Mouse (Mus musculus) lung, postnatal 36 days (tissue): ENCODE results near the gene Olfr473.
"Not testable (repeated sequence)": the region's sequence is repeated elsewhere in the genome, so short reads cannot be mapped to it uniquely, and the experiment has no call there.

Experiments
- DNase-seq: peaks from one replicate; pipeline ENCODE4 v3.0.0; 2022; ENCODE audit warnings: mixed read lengths

Olfr473 gene

DNA sequence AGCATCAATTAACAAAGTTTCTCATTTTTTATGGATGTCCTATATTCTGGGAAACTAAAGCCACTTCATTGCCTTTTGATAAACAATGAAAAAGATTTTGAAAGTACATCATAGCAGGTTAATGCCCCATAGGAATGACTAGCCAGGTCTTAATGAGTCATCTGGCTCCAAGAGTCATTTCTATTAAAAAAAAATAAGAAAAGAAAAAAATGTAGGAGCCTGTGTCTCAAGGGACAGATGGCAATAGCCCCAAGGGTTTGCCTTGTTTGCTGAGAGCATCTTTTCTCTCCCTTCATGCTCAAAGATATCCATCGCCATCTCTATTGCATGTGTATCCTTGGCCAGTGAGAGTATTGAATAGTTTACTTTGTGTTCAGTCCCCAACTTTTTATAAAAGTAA is at the start of gene Olfr473:
Olfr473 (plus strand) TSS at position 301 of the 400 bp plus-strand sequence.
- DNase-seq = no peak

DNA sequence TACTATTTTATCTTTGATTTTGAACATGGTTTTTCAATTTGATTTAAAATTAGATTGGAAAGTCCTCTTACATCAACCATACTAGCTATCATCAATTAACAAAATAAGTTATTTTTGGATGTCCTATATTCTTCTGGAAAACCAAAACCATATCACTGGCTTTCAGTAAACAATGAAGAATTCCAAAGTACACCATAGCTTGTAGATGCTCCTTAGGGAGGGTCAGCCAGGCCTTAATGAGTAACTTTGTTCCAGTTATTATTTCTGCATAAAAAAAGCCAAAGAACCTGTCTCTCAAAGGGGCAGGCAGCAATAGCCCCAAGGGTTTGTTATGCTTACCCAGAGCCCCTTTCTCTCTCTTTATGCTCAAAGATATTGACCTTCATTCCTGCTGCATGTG is 32.6 kb upstream of the Olfr473 start, which contains the start of gene Olfr472:
Olfr472 (plus strand) TSS at position 301 of the 400 bp plus-strand sequence.
- DNase-seq = no peak

DNA sequence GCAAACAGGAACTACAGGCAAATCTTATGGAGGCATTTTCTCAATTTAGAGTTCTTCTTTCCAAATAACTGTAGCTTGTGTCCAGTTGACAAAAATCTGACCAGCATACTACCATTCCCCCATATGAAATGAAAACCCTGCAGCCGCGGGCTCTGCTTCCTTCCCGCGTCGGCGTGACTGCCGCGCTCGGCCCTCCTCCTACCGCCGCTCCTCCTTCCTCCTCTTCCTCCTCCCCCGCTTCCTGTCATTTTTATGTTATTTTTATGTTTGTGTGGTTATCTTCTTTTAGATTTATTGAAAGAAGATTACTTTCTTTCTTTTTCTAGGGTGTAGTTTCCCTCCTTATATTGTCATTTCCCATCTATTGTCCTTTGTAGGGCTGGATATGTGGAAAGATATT is 22.3 kb downstream of the Olfr473 start:
- DNase-seq = not testable (repeated sequence)

DNA sequence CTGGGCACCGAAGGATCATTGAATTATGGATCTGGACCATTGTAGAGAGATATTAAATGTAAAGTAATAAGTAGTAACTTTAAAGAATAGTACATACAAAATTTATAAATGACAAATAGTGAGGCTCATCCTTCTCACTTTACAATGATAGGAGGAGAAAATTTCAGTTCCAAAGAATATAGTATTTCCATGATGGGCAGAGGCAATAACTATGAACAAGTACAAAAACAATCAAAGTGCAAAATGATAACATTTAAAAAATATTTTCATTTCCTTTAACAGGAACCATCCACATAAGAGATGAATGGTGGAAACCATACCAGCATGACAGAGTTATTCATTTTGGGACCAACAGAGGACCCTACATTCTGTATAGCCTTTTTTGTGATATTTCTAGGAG is 24.1 kb downstream of the Olfr473 start, which contains the start of gene Olfr474:
Olfr474 (plus strand) TSS at position 301 of the 400 bp plus-strand sequence.
- no peak for DNase-seq

DNA sequence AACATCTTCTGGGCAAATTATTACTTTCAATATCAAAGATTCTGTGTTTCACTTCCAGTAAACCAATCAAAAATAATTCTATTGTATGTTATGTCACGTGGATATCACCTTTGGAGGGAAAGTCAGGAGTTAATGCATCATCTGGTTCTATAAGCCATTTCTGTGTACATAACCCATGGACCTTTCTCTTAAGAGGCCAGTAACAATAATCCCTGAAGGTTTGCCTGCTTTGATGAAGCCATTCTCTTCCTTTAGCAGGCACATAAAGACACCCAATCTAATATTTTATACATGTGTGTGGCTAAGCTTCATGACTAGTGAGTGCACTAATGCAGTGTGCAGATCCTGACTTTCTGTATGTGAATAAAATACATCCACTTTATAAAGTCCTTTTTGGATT is 34.3 kb downstream of the Olfr473 start, which contains the start of gene Olfr476:
Olfr476 (plus strand) TSS at position 301 of the 400 bp plus-strand sequence.
- DNase-seq = no peak
